8 mouse cellular contexts compared by ENCODE assay signal in genomic region chr5:31810796-31811662, GRCm38 (mm10).
DNase-seq lines count a peak whose midpoint lies in the region; ATAC-seq and TF ChIP-seq lines count a peak whose summit lies in the region.

No protein-coding gene starts in this region.

- H3K9ac ChIP-seq in midbrain, postnatal 0 days (replicated peaks; ENCODE audit: low read length, poor library complexity, severe bottlenecking) = no peak overlapping the region
- no peak overlapping the region for H3K9ac ChIP-seq in midbrain, embryonic 16.5 days (ENCODE audit: low read depth, low read length)
- no peak overlapping the region for H3K9ac ChIP-seq in heart, postnatal 0 days (replicated peaks; ENCODE audit: low read depth, low read length)
- no peak overlapping the region for H3K9ac ChIP-seq in liver, embryonic 12.5 days

- peak; percentile 94 for TF ChIP-seq EP300 in heart, postnatal 0 days (IDR thresholded peaks at IDR 0.05; ENCODE audit: low read depth)

- H3K4me3 ChIP-seq in midbrain, postnatal 0 days (ENCODE audit: low read depth, low read length) = no peak overlapping the region
- no peak overlapping the region for H3K4me3 ChIP-seq in midbrain, embryonic 16.5 days (ENCODE audit: low read depth, low read length)
- no peak overlapping the region for H3K4me3 ChIP-seq in heart, postnatal 0 days (ENCODE audit: low read depth, low read length)
- H3K4me3 ChIP-seq in liver, embryonic 12.5 days = no peak overlapping the region

- no peak overlapping the region for H3K27ac ChIP-seq in midbrain, postnatal 0 days (ENCODE audit: low read depth, low read length)
- no peak overlapping the region for H3K27ac ChIP-seq in midbrain, embryonic 16.5 days (ENCODE audit: low read length)
- H3K27ac ChIP-seq in heart, postnatal 0 days (ENCODE audit: low read depth) = peak overlapping the region; percentile 72
- no peak overlapping the region for H3K27ac ChIP-seq in liver, embryonic 12.5 days

- WGBS in midbrain, postnatal 0 days = 43% methylated on average over 12 of the region's 12 CpGs
- WGBS in midbrain, embryonic 16.5 days = 43% methylated on average over 12 of the region's 12 CpGs
- WGBS in heart, postnatal 0 days = 13% methylated on average over 12 of the region's 12 CpGs
- 38% methylated on average over 12 of the region's 12 CpGs for WGBS in liver, embryonic 12.5 days (ENCODE audit: insufficient replicate concordance)

- no peaks in the 10 kb centered on the region for H3K4me1 ChIP-seq in midbrain, postnatal 0 days (ENCODE audit: insufficient read depth, low read length)
- 0 out of 2 replicates have a peak, but pooled peaks cover 2% of the 10 kb centered on the region for H3K4me1 ChIP-seq in midbrain, embryonic 16.5 days (ENCODE audit: control insufficient read depth, insufficient read depth, low read length)
- H3K4me1 ChIP-seq in heart, postnatal 0 days (ENCODE audit: control insufficient read depth, insufficient read depth) = peaks cover 10% of the 10 kb centered on the region
- H3K4me1 ChIP-seq in liver, embryonic 12.5 days = peaks cover 18% of the 10 kb centered on the region

- H3K9me3 ChIP-seq in midbrain, postnatal 0 days (ENCODE audit: low read length) = no peaks in the 10 kb centered on the region
- H3K9me3 ChIP-seq in midbrain, embryonic 16.5 days (replicated peaks; ENCODE audit: control insufficient read depth, low read length, poor library complexity, severe bottlenecking) = no peaks in the 10 kb centered on the region
- H3K9me3 ChIP-seq in heart, postnatal 0 days (replicated peaks; ENCODE audit: control insufficient read depth, low read length) = no peaks in the 10 kb centered on the region
- H3K9me3 ChIP-seq in liver, embryonic 12.5 days (replicated peaks) = no peaks in the 10 kb centered on the region

- no peak for ATAC-seq in midbrain, postnatal 0 days (ENCODE audit: low FRiP score)
- no peak for ATAC-seq in midbrain, embryonic 16.5 days
- peak; percentile 92 for ATAC-seq in heart, postnatal 0 days (ENCODE audit: insufficient read depth, low read depth)
- peak; percentile 59; the same call in 1 of the 2 replicates for ATAC-seq in liver, embryonic 12.5 days

- no peaks in the 10 kb centered on the region for H3K36me3 ChIP-seq in midbrain, postnatal 0 days (ENCODE audit: insufficient read depth, low read length)
- no peaks in the 10 kb centered on the region for H3K36me3 ChIP-seq in midbrain, embryonic 16.5 days (ENCODE audit: control insufficient read depth, insufficient read depth, low read length)
- no peaks in the 10 kb centered on the region for H3K36me3 ChIP-seq in heart, postnatal 0 days (replicated peaks; ENCODE audit: control insufficient read depth, insufficient read depth, low read length)
- H3K36me3 ChIP-seq in liver, embryonic 12.5 days = no peaks in the 10 kb centered on the region

- no peaks in the 10 kb centered on the region for H3K27me3 ChIP-seq in midbrain, postnatal 0 days (ENCODE audit: insufficient read depth, low read length)
- H3K27me3 ChIP-seq in midbrain, embryonic 16.5 days (ENCODE audit: control insufficient read depth, insufficient read depth, low read depth, low read length) = no peaks in the 10 kb centered on the region
- H3K27me3 ChIP-seq in heart, postnatal 0 days (ENCODE audit: control insufficient read depth, insufficient read depth, low read length) = no peaks in the 10 kb centered on the region
- no peaks in the 10 kb centered on the region for H3K27me3 ChIP-seq in liver, embryonic 12.5 days (replicated peaks)

- no peak for TF ChIP-seq CTCF in midbrain, postnatal 0 days (IDR thresholded peaks at IDR 0.05)
- no peak for TF ChIP-seq CTCF in heart, postnatal 0 days (IDR thresholded peaks at IDR 0.05; ENCODE audit: low read depth)

- H3K4me2 ChIP-seq in midbrain, postnatal 0 days (ENCODE audit: low read depth, low read length, poor library complexity, severe bottlenecking) = no peak overlapping the region
- no peak overlapping the region for H3K4me2 ChIP-seq in midbrain, embryonic 16.5 days (ENCODE audit: low read length)
- peak overlapping the region; percentile 26 for H3K4me2 ChIP-seq in heart, postnatal 0 days (ENCODE audit: low read depth, low read length)
- H3K4me2 ChIP-seq in liver, embryonic 12.5 days = peak overlapping the region; percentile 37; the same call in 1 of the 2 replicates

- peak; percentile 54 for DNase-seq in adrenal gland, postnatal 14 days
- no peak for DNase-seq in adrenal gland, adult 8-10 months
- DNase-seq in midbrain, postnatal 0 days (ENCODE audit: low spot score) = peak; percentile 46
- DNase-seq in heart, postnatal 0 days (ENCODE audit: low spot score) = peak; percentile 80
- DNase-seq in thymus, postnatal 10 days (ENCODE audit: low spot score in 2 of 2) = no peak
- no peak for DNase-seq in ovary, postnatal 10 days (ENCODE audit: low spot score)

Comparison
In these comparisons a context has a peak if more than half of its experiments do, and no peak if none do; other contexts are left out.
1. DNase-seq: peak in adrenal gland, postnatal 14 days (single experiment), midbrain, postnatal 0 days (single experiment) and heart, postnatal 0 days (single experiment); none in adrenal gland, adult 8-10 months (single experiment), thymus, postnatal 10 days (0 of 2) and ovary, postnatal 10 days (single experiment).
2. ATAC-seq: peak in heart, postnatal 0 days (single experiment) and liver, embryonic 12.5 days (single experiment); none in midbrain, postnatal 0 days (single experiment) and midbrain, embryonic 16.5 days (single experiment).
3. H3K4me2 ChIP-seq: peak in heart, postnatal 0 days (single experiment) and liver, embryonic 12.5 days (single experiment); none in midbrain, postnatal 0 days (single experiment) and midbrain, embryonic 16.5 days (single experiment).